Mouse (Mus musculus): ENCODE results near the gene 1700017B05Rik. TPM values are rescaled to one million over a fixed set of nuclear protein-coding genes. Genes with fewer than 3 reads are reported as not detected.
"Not testable (repeated sequence)": the region's sequence is repeated elsewhere in the genome, so short reads cannot be mapped to it uniquely, and the experiment has no call there.

The 1700017B05Rik gene
- 16.3 and 17.5 TPM in 2 replicates for polyA plus RNA-seq (2012; ENCODE audit: insufficient read depth, insufficient read length, missing spikeins)

DNA sequence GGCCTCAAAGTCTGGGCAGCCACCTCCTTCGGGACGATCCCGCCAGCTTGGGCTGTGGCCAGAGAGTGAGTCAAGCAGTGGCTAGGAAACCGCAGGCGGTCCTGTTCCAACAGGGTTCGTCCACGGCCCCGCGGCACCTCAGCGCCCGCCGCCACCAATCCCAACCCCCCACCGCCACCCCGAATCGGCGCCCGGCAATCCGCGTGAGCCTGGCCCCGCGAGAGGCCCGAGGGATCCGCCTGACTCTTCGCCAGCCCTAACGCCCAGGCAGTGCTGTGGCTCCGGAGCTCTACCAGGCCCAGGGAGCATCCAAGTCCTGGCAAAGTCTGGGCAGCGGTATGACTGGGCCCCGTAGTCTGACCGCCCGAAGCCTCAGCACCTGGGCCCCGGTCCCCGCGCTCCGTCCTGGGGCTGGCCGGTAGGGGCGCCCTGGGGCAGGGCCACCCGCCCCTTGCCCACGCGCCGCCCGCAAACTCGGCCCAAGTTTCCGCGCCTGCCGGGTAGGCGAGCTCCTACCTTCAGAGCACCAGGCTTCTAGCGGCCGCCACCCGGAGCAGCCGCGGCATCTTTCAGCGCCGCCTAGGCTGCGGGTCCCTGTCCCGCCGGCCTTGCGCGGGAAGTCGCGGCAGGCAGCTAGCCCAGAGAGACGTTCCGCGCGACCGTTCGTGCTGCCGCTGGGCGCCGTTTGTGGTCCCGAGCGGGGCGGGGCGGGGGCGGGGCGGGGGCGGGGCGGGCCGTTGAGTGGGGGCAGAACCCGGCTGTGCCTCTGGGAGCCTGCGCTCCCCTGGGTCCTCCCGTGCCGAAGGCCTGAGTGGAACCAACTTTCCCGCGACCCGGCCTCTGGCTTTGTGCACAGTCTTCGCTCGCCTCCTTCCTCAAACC is at the start of gene 1700017B05Rik:
1700017B05Rik (minus strand) TSS at position 700 of the 882 bp plus-strand sequence.
- peaks cover 45% of the 10 kb centered on the region for H3K4me1 ChIP-seq (ENCODE audit: control insufficient read depth, insufficient read depth, low read length)
- TF ChIP-seq CTCF (IDR thresholded peaks at IDR 0.05; ENCODE audit: low read depth, low read length) (no peak), POLR2A (IDR thresholded peaks at IDR 0.05; ENCODE audit: borderline replicate concordance, low read depth, low read length) (no peak)
- H3K27ac ChIP-seq (ENCODE audit: insufficient read depth, low read depth, low read length): peak within 1 kb of the TSS; percentile 87
- H3K4me3 ChIP-seq (ENCODE audit: insufficient read depth, low read length): peak within 1 kb of the TSS; percentile 87

DNA sequence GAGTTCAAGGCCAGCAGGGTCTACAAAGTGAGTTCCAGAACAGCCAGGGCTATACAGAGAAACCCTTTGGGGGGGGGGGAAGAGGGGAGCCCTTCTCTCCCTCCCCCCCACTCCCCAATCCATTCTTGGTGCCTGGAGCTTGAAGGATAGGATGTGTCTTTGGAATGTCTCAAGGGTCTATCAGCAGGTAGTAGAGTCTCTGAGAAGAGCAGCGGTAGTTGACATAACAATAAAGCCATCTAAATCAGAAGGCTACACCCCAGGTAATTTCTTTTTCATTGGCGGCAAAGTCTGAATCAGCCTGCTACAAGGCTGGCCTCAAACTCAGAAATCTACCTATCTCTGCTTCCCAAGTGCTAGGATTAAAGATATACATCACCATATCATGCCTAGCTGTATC is 48.5 kb upstream of the 1700017B05Rik start:
- H3K27ac ChIP-seq (ENCODE audit: insufficient read depth, low read depth, low read length): no peak overlapping the region
- no peak overlapping the region for H3K4me3 ChIP-seq (ENCODE audit: insufficient read depth, low read length)
- TF ChIP-seq POLR2A (IDR thresholded peaks at IDR 0.05; ENCODE audit: borderline replicate concordance, low read depth, low read length) (no peak), CTCF (IDR thresholded peaks at IDR 0.05; ENCODE audit: low read depth, low read length) (no peak)
- H3K4me1 ChIP-seq (ENCODE audit: control insufficient read depth, insufficient read depth, low read length): no peaks in the 10 kb centered on the region

DNA sequence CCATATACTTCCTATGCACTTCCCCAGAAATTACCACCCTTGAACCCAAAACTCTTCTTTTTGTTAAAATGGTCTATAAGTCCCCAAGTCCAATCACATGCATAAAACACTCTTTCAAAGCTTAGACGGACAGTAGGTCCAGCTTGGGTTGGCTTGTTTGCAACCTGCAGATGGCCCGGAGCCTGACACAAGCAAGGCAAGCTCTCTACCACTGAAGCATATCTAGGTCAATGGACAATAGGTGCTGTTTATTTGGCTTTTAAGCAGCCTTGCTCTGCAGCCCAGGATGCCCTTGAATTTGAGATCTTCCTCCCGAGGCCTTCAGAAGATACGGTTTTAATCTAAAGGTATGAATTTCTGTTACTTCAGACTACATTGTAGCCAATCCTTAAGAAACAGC is 46.9 kb upstream of the 1700017B05Rik start:
- Histone ChIP-seq H3K27ac (ENCODE audit: insufficient read depth, low read depth, low read length) (no peak overlapping the region), H3K4me1 (ENCODE audit: control insufficient read depth, insufficient read depth, low read length) (no peaks in the 10 kb centered on the region), H3K4me3 (ENCODE audit: insufficient read depth, low read length) (no peak overlapping the region)
- TF ChIP-seq CTCF (IDR thresholded peaks at IDR 0.05; ENCODE audit: low read depth, low read length) (no peak), POLR2A (IDR thresholded peaks at IDR 0.05; ENCODE audit: borderline replicate concordance, low read depth, low read length) (no peak)

DNA sequence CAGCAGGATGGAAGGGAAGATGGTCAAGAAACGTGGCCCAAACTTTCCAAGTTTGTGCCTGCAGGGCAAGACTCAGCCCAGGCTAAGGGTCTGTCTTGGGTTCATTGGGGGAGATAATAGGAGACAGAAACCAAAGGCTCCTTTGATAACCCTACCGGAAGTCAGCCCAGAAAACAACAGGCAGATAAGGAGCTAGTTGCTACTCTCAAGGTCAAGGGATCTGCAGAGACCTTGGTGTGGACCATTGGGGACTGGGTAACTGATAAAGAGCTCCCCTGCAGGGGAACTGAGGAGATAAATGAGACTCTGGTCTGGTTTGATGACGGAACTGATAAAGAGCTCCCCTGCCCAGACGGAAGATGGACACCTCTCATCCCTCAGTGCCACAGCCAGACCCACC is 45.0 kb upstream of the 1700017B05Rik start:
- TF ChIP-seq POLR2A (IDR thresholded peaks at IDR 0.05; ENCODE audit: borderline replicate concordance, low read depth, low read length): no peak
- TF ChIP-seq CTCF (IDR thresholded peaks at IDR 0.05; ENCODE audit: low read depth, low read length): no peak
- Histone ChIP-seq H3K27ac (ENCODE audit: insufficient read depth, low read depth, low read length) (no peak overlapping the region), H3K4me3 (ENCODE audit: insufficient read depth, low read length) (no peak overlapping the region), H3K4me1 (ENCODE audit: control insufficient read depth, insufficient read depth, low read length) (peaks cover 3% of the 10 kb centered on the region)

DNA sequence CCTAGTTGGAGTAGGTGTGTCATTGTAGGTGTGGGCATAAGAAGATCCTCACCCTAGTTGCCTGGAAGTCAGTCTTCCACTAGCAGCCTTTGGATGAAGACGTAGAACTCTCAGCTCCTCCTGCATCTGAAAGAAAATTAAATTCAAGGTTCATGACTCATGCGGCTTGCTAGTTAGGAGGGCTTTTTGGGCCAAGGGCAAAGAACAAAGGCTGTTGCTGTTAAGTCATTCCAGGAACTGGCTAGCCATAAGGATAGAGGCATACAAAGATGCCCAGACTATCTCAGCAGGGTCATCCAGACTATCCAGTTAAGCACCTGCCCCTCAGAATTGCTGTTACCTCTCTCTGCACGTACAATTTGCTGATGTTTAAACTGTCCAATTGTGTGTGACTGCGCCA is 42.3 kb upstream of the 1700017B05Rik start:
- not testable (repeated sequence) for H3K27ac ChIP-seq (ENCODE audit: insufficient read depth, low read depth, low read length); H3K4me3 ChIP-seq (ENCODE audit: insufficient read depth, low read length)
- H3K4me1 ChIP-seq (ENCODE audit: control insufficient read depth, insufficient read depth, low read length): peaks cover 12% of the 10 kb centered on the region

DNA sequence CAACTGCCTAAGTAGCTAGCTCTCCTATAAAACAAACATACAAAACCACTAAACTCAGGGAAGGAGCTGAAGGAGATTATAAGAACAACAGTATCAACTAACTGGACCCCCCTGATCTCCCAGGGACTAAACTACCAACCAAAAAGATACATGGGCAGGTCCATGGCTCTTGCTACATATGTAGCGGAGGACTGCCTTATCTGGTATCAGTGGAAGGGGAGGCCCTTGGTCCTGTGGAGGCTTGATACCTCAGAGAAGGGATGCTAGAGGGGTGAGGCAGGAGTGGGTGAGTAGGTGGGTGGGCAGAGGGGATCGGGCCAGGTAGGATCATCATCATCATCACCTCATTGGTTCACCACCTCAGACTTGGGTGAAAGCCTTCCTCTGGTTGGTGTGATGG is 41.8 kb upstream of the 1700017B05Rik start:
- H3K4me1 ChIP-seq (ENCODE audit: control insufficient read depth, insufficient read depth, low read length): peaks cover 12% of the 10 kb centered on the region
- TF ChIP-seq POLR2A (IDR thresholded peaks at IDR 0.05; ENCODE audit: borderline replicate concordance, low read depth, low read length): no peak
- no peak for TF ChIP-seq CTCF (IDR thresholded peaks at IDR 0.05; ENCODE audit: low read depth, low read length)
- no peak overlapping the region for H3K27ac ChIP-seq (ENCODE audit: insufficient read depth, low read depth, low read length)
- no peak overlapping the region for H3K4me3 ChIP-seq (ENCODE audit: insufficient read depth, low read length)

DNA sequence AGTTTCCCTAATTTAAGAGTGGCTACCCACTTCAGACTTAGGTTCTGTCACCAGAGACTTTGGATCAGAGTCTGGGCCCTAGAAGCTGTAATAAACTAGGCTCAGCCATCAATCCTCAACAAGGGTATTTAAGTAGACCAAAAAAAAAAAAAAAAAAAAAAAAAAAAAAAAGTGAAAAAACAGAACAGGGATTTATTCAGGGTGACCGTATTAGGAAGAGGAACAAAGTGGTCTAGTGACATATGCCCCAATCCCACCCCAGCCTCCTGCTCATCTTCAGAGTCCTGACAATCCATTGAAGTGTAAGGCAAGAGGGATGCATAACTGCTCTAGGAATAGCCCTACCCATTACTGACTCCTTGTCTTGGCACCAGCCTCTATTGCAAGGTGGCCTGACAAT is 40.9 kb upstream of the 1700017B05Rik start:
- Histone ChIP-seq H3K4me1 (ENCODE audit: control insufficient read depth, insufficient read depth, low read length) (peaks cover 12% of the 10 kb centered on the region), H3K4me3 (ENCODE audit: insufficient read depth, low read length) (no peak overlapping the region), H3K27ac (ENCODE audit: insufficient read depth, low read depth, low read length) (no peak overlapping the region)
- TF ChIP-seq CTCF (IDR thresholded peaks at IDR 0.05; ENCODE audit: low read depth, low read length) (no peak), POLR2A (IDR thresholded peaks at IDR 0.05; ENCODE audit: borderline replicate concordance, low read depth, low read length) (no peak)

DNA sequence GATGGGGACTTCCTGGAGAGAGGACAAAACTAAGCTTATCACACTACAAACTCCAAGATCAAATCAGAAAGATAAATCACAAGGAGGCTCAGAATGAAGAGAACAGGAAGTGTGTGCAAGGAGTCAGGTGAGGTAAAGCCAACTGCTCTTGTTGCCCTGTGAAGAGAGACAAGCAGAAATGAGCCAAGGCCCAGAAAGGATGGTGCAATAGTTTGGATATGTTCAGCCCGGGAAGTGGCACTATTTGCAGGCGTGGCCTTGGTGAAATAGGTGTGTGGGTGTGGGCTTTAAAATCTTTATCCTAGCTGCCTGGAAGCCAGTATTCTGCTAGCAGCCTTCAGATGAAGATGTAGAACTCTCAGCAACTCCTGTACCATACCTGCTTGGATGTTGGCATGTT is 38.4 kb upstream of the 1700017B05Rik start:
- TF ChIP-seq POLR2A (IDR thresholded peaks at IDR 0.05; ENCODE audit: borderline replicate concordance, low read depth, low read length) (no peak), CTCF (IDR thresholded peaks at IDR 0.05; ENCODE audit: low read depth, low read length) (no peak)
- Histone ChIP-seq H3K27ac (ENCODE audit: insufficient read depth, low read depth, low read length) (no peak overlapping the region), H3K4me3 (ENCODE audit: insufficient read depth, low read length) (no peak overlapping the region), H3K4me1 (ENCODE audit: control insufficient read depth, insufficient read depth, low read length) (peaks cover 19% of the 10 kb centered on the region)

DNA sequence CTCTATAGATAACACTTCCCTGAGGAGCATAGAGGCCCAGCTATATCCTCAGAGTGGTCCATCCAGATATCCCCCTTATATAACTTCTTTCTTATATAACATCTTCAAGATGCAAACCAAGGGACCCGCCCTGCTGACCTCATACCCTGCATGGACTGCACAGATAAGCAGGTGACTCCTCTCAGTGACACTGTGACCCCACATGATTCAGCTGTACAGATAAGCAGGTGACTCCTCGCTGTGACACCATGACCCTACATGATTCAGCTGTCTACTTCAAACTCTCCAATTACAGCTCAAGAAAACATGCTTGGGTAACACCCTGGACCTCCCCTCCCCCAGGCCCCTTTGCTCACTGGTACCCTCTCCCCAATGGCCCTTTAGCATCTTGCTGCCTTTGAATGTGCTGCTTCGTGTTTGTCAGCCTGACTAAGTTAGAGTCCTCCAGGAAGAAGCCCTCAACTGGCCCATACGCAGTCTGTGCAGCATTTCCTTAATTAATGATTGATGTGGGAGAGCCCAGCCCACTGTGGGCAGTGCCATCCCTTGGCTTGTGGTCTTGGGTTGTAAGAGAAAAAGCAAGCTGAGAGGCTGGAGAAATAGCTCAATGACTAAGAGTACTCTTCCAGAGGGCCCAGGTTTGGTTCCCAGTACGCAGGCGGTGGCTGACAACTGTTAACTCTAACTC is 37.5 kb upstream of the 1700017B05Rik start:
- H3K4me1 ChIP-seq (ENCODE audit: control insufficient read depth, insufficient read depth, low read length): peaks cover 22% of the 10 kb centered on the region
- no peak overlapping the region for H3K4me3 ChIP-seq (ENCODE audit: insufficient read depth, low read length)

DNA sequence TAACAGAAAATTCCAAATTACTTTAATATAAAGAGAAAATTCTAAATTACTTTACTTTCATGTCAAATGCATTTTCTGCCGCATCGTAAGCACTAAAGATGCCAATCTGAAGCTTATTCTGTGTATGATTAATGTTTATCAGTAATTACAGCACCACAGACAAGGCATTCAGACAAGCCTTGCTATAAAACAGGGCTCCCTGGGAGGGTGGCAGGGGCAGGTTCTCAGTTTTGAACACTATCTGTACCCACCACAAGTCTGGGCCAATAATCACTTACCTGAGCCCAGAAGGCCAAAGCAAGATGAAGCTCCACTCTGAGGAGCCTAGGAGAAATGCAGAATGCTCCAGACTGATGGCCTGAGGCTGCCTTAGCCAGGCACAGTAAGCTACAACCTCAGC is 35.5 kb upstream of the 1700017B05Rik start:
- TF ChIP-seq POLR2A (IDR thresholded peaks at IDR 0.05; ENCODE audit: borderline replicate concordance, low read depth, low read length) (no peak), CTCF (IDR thresholded peaks at IDR 0.05; ENCODE audit: low read depth, low read length) (no peak)
- Histone ChIP-seq H3K27ac (ENCODE audit: insufficient read depth, low read depth, low read length) (no peak overlapping the region), H3K4me1 (ENCODE audit: control insufficient read depth, insufficient read depth, low read length) (peaks cover 20% of the 10 kb centered on the region), H3K4me3 (ENCODE audit: insufficient read depth, low read length) (no peak overlapping the region)

More for the DNA sequence above, 37.5 kb upstream of the 1700017B05Rik start:
- H3K27ac ChIP-seq (ENCODE audit: insufficient read depth, low read depth, low read length): no peak overlapping the region
- TF ChIP-seq POLR2A (IDR thresholded peaks at IDR 0.05; ENCODE audit: borderline replicate concordance, low read depth, low read length) (no peak), CTCF (IDR thresholded peaks at IDR 0.05; ENCODE audit: low read depth, low read length) (no peak)
